Mouse (Mus musculus): ENCODE data around the gene Cdc26.

DNA sequence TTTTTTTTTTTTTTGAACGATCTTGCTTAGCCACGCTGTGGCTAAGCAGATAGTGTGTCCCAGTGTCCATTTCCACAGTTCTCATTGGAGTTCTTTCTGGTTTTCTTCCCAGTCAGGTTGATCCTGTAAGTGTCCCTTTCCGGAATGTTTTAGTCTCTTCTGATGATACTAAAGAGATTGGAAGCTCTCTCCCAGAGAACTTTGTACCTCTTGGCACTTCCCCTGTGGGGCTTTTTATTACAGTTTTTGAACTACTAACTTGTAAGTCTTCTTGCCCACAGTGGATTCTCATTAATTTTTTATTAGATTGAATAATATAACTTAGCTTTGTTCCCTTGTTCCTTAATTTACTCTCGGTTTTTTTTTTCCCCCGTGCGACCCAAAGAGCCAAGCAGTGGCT is 46.9 kb downstream of the Cdc26 start:
- no peak for TF ChIP-seq POLR2A (IDR thresholded peaks at IDR 0.05; ENCODE audit: low read depth, low read length)
- TF ChIP-seq TBP (conservative IDR thresholded peaks at IDR 0.05; ENCODE audit: low read depth, low read length), result no peak
- TF ChIP-seq USF1 (IDR thresholded peaks at IDR 0.05; ENCODE audit: low read depth, low read length), result no peak
- no peak for TF ChIP-seq CTCF (conservative IDR thresholded peaks at IDR 0.05 in 1 of 2, IDR thresholded peaks at IDR 0.05 in 1 of 2; ENCODE audit: low read depth in 2 of 2, low read length in 2 of 2)
- no peak for TF ChIP-seq ZNF384 (IDR thresholded peaks at IDR 0.05; ENCODE audit: low read depth, low read length)
- no peak for TF ChIP-seq EP300 (IDR thresholded peaks at IDR 0.05; ENCODE audit: low read length)
- TF ChIP-seq JUND (conservative IDR thresholded peaks at IDR 0.05; ENCODE audit: low read depth, low read length), result no peak
- TF ChIP-seq ELF1 (IDR thresholded peaks at IDR 0.05; ENCODE audit: low read depth, low read length), result no peak
